Mouse (Mus musculus) thymus, postnatal 10 days (tissue): ENCODE data around the gene Irgm2.
"Not testable (repeated sequence)": the region's sequence is repeated elsewhere in the genome, so short reads cannot be mapped to it uniquely, and the experiment has no call there.

Experiments
- DNase-seq, 2 experiments: peaks; one replicate each; pipeline ENCODE4 v3.0.0; 2021; ENCODE audit warnings: low spot score in 2 of 2

The Irgm2 gene

GRCm38 (mm10) chr11:58213673-58214342 is 14.4 kb downstream of the Irgm2 start:
- no peak for DNase-seq

GRCm38 (mm10) chr11:58214391-58215048 is 15.1 kb downstream of the Irgm2 start:
- DNase-seq = peak; percentile 77 to 79

- not testable (repeated sequence) for DNase-seq
These were observed 15.6 kb downstream of the Irgm2 start for GRCm38 (mm10) chr11:58215049-58215430.

GRCm38 (mm10) chr11:58215814-58216213 is 16.4 kb downstream of the Irgm2 start:
- DNase-seq = no peak

GRCm38 (mm10) chr11:58216823-58217222 is 17.4 kb downstream of the Irgm2 start:
- no peak for DNase-seq

GRCm38 (mm10) chr11:58223751-58224150 is 24.3 kb downstream of the Irgm2 start:
- peak; percentile 38 to 43 for DNase-seq

- DNase-seq = peak; percentile 48 to 50
These were observed 24.9 kb downstream of the Irgm2 start for GRCm38 (mm10) chr11:58224313-58224712.

- not testable (repeated sequence) for DNase-seq
These were observed 25.5 kb downstream of the Irgm2 start for GRCm38 (mm10) chr11:58224872-58225271.

- DNase-seq = peak; percentile 65 to 79
These were observed 26.2 kb downstream of the Irgm2 start for GRCm38 (mm10) chr11:58225655-58226054.

- DNase-seq = no peak
These were observed 27.0 kb downstream of the Irgm2 start for GRCm38 (mm10) chr11:58226425-58226824.

- not testable (repeated sequence) for DNase-seq
These were observed 28.6 kb downstream of the Irgm2 start for GRCm38 (mm10) chr11:58228021-58228420.

- DNase-seq = peak; percentile 64 to 80
These were observed 31.0 kb downstream of the Irgm2 start for GRCm38 (mm10) chr11:58230396-58230910.

GRCm38 (mm10) chr11:58231156-58231555 is 31.7 kb downstream of the Irgm2 start:
- no peak for DNase-seq

- not testable (repeated sequence) for DNase-seq
These were observed 35.1 kb downstream of the Irgm2 start for GRCm38 (mm10) chr11:58234551-58234950.

GRCm38 (mm10) chr11:58235152-58235551 is 35.7 kb downstream of the Irgm2 start:
- peak; percentile 41 to 72 for DNase-seq

GRCm38 (mm10) chr11:58238840-58239791 is 39.7 kb downstream of the Irgm2 start:
- peak; percentile 21 to 27 for DNase-seq

GRCm38 (mm10) chr11:58247294-58247693 is 47.9 kb downstream of the Irgm2 start:
- no peak for DNase-seq

GRCm38 (mm10) chr11:58249203-58249981 is 50.0 kb downstream of the Irgm2 start:
- no peak for DNase-seq

GRCm38 (mm10) chr11:58250550-58250949 is 51.1 kb downstream of the Irgm2 start:
- DNase-seq = no peak

- no peak for DNase-seq
These were observed 55.0 kb downstream of the Irgm2 start for GRCm38 (mm10) chr11:58254411-58254810.

GRCm38 (mm10) chr11:58257816-58258215 is 58.4 kb downstream of the Irgm2 start:
- no peak for DNase-seq
